Comparison of ENCODE assay signal across 25 mouse cellular contexts in genomic region chr17:47219846-47220245, GRCm38 (mm10).
"Had no signal": no experiment of that assay in that cellular context is flagged by ENCODE, and none has a peak within 500 bp of the region (broad histone marks: within the 10 kb centered on the region; RNA-seq: fewer than 3 reads in every experiment).

No protein-coding gene starts in this region.

- H3K4me2 ChIP-seq: heart, embryonic 12.5 days; hindbrain, embryonic 13.5 days; hindbrain, embryonic 15.5 days; kidney, embryonic 15.5 days; limb, embryonic 13.5 days; limb, embryonic 15.5 days; liver, embryonic 12.5 days had no signal

- H3K4me3 ChIP-seq: gastrocnemius, adult 2 months; heart, embryonic 10.5 days; heart, embryonic 12.5 days; hindbrain, embryonic 13.5 days; hindbrain, embryonic 15.5 days; kidney, embryonic 15.5 days; limb, embryonic 13.5 days; limb, embryonic 15.5 days; liver, embryonic 12.5 days had no signal

- ATAC-seq: hindbrain, postnatal 0 days; intestine, embryonic 16.5 days; liver, embryonic 12.5 days had no signal

- H3K27me3 ChIP-seq: heart, embryonic 12.5 days; hindbrain, embryonic 13.5 days; hindbrain, embryonic 15.5 days; kidney, embryonic 15.5 days; limb, embryonic 13.5 days; limb, embryonic 15.5 days; liver, embryonic 12.5 days had no signal

- H3K27ac ChIP-seq: gastrocnemius, adult 2 months; heart, embryonic 10.5 days; hindbrain, embryonic 13.5 days; hindbrain, embryonic 15.5 days; hindbrain, postnatal 0 days; kidney, embryonic 15.5 days; kidney, postnatal 0 days; limb, embryonic 13.5 days; limb, embryonic 15.5 days; liver, embryonic 12.5 days had no signal

- H3K4me1 ChIP-seq: heart, embryonic 10.5 days; hindbrain, embryonic 13.5 days; hindbrain, embryonic 15.5 days; liver, embryonic 12.5 days had no signal

- H3K9me3 ChIP-seq: heart, embryonic 10.5 days; heart, embryonic 12.5 days; hindbrain, embryonic 13.5 days; hindbrain, embryonic 15.5 days; kidney, embryonic 15.5 days; limb, embryonic 13.5 days; limb, embryonic 15.5 days; liver, embryonic 12.5 days had no signal

- DNase-seq: gastrocnemius, adult 2 months; gastrocnemius, postnatal 10 days; gastrocnemius, postnatal 25 days; heart, adult 18-20 months; heart, postnatal 10 days; heart, postnatal 36 days; kidney, adult 11 months; kidney, adult 2 months; kidney, adult 9 months; kidney, postnatal 14 days; kidney, postnatal 36 days; layer of hippocampus, adult 9-11 months; layer of hippocampus, postnatal 36 days; left cerebral cortex, postnatal 4 days had no signal

- H3K9ac ChIP-seq: heart, embryonic 12.5 days; hindbrain, embryonic 13.5 days; hindbrain, embryonic 15.5 days; kidney, embryonic 15.5 days; limb, embryonic 13.5 days; limb, embryonic 15.5 days; liver, embryonic 12.5 days had no signal

- H3K36me3 ChIP-seq: heart, embryonic 10.5 days; hindbrain, embryonic 13.5 days; hindbrain, embryonic 15.5 days; liver, embryonic 12.5 days had no signal
